Mouse (Mus musculus) limb, embryonic 10.5 days (tissue): ENCODE results near the gene Nfam1. TPM values are rescaled to one million over a fixed set of nuclear protein-coding genes. Genes with fewer than 3 reads are reported as not detected.
"Not testable (repeated sequence)": the region's sequence is repeated elsewhere in the genome, so short reads cannot be mapped to it uniquely, and the experiment has no call there.

Experiments
- DNase-seq: peaks from one replicate; pipeline ENCODE4 v3.0.0-alpha.2; 2017; ENCODE audit warnings: low spot score
- H3K27ac ChIP-seq: fragments of 300-500 bp; sonication (generic); 2 replicates; pipeline ENCODE4 v1.5.1; 2016; ENCODE audit warnings: mild to moderate bottlenecking
- H3K27me3 ChIP-seq: fragments of 300-500 bp; sonication (generic); 2 replicates; pipeline ENCODE4 v1.6.1; 2016; ENCODE audit warnings: low read depth, mild to moderate bottlenecking; ENCODE audit not compliant: poor library complexity, severe bottlenecking
- H3K36me3 ChIP-seq: fragments of 300-500 bp; sonication (generic); 2 replicates; pipeline ENCODE4 v1.6.1; 2016; ENCODE audit warnings: mild to moderate bottlenecking, moderate library complexity
- H3K4me1 ChIP-seq: fragments of 300-500 bp; sonication (generic); 2 replicates; pipeline ENCODE4 v1.6.1; 2016
- H3K4me3 ChIP-seq: fragments of 300-500 bp; sonication (generic); 2 replicates; pipeline ENCODE4 v1.5.1; 2016; ENCODE audit warnings: mild to moderate bottlenecking, moderate library complexity
- H3K9me3 ChIP-seq: fragments of 300-500 bp; sonication (generic); replicated peaks from 2 replicates; pipeline ENCODE4 v1.6.1; 2016; ENCODE audit warnings: mild to moderate bottlenecking
- WGBS: fragments of 180-500 bp; shearing (Covaris S2); methylation state at CpG from one replicate; pipeline ENCODE4 v1.1.7; 2016; 5-methylcytosine and 5-hydroxymethylcytosine counted together
- polyA plus RNA-seq: library from polyadenylated mRNA; unstranded; fragments of >200 nt; fragmentation: Nextera tagmentation; extraction: Ambion mirVana; gene quantifications from 2 replicates; pipeline ENCODE4 v1.2.1, GENCODE M21; 2016

Gene Nfam1
- polyA plus RNA-seq, 1 experiment from 2014 or later: 2.6 TPM

DNA sequence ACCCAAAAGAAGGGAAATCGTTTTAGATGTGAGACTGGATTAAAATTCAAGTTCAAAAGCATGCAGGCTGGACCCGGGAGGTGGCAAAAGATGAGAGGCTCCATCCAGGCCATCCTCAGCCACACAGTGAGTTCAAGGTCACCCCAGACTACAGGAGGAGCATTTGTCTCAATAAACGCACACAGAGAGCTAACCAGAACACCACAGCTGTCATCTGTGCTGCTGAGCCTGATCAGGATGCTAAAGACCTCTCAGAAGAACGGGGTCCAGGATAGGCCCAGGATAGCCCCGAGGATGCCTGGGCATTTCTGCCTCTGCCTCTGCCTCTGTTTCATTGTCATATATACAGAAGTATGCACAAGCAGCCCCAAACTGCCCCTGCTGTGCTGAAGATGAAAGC is 22.5 kb upstream of the Nfam1 start:
- H3K27ac ChIP-seq: no peak overlapping the region
- no peak for DNase-seq

DNA sequence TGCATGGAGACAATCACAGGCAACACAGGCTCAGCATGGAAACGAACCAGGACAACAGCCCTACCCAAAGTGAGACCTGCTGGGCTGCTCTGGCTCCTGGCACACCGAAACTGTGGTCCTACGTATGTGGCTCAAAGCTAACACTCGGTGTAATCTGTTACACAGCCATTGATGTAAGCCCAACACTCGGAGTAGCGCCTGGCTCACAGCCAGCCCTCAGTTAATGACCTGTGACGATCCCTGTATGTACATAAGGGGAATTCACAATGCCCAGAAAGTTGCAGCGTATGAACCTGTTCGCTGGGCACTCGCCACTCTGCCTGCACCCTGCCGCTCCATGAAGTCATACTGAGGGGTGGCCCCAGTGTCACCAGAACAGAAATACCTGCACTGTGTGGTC is 20.2 kb upstream of the Nfam1 start:
- no peak for DNase-seq
- H3K9me3 ChIP-seq: 0 out of 2 replicates have a peak, but pooled peaks cover 5% of the 10 kb centered on the region
- no peak overlapping the region for H3K4me3 ChIP-seq
- peaks cover 31% of the 10 kb centered on the region for H3K4me1 ChIP-seq
- WGBS: 74% methylated on average over 11 of the region's 11 CpGs
- H3K27me3 ChIP-seq: peaks cover 25% of the 10 kb centered on the region
- no peak overlapping the region for H3K27ac ChIP-seq
- no peaks in the 10 kb centered on the region for H3K36me3 ChIP-seq

More for the DNA sequence above, 22.5 kb upstream of the Nfam1 start:
- Histone ChIP-seq H3K36me3 (no peaks in the 10 kb centered on the region), H3K9me3 (0 out of 2 replicates have a peak, but pooled peaks cover 5% of the 10 kb centered on the region), H3K4me3 (no peak overlapping the region), H3K27me3 (peaks cover 25% of the 10 kb centered on the region), H3K4me1 (peaks cover 36% of the 10 kb centered on the region)
- WGBS: 46% methylated on average over 5 of the region's 5 CpGs

DNA sequence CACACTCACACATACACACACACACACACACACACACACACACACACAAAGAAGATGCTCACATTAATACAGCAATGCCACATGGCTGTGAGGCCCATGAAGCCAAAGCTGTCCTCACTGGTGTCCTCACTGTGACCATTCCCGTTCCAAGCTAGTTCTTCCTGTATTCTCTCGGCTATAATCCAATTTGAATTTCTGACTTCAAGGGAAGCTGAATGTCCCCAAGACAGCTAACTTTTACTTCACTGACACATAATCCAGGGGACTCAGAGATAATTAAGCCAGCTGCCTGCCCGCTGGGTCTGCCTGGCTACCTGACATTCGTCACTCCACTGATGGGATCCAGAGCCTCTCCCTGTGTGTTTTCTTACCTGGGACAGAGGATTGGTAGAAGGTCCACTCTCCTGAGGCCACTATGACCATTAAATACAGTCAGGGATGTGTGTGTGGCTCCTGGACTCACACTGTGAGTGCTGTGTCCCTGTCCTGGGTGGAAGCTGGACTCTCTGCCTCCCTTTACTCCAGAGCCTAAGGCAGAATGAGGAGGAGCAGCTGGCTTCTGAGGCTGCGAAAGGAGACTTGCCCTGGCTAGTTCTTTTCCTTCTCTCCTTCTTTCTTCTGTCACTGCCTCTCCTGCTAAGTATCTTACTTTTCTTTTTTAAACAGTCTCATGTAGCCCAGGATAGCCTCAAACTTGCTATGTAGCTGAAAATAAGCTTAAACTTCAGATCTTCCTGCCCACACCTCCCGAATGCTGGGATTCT is 19.4 kb upstream of the Nfam1 start:
- H3K9me3 ChIP-seq: 0 out of 2 replicates have a peak, but pooled peaks cover 4% of the 10 kb centered on the region
- H3K27me3 ChIP-seq: peaks cover 24% of the 10 kb centered on the region
- peaks cover 30% of the 10 kb centered on the region for H3K4me1 ChIP-seq
- no peak for DNase-seq
- H3K27ac ChIP-seq: no peak overlapping the region
- 57% methylated on average over 6 of the region's 6 CpGs for WGBS
- no peak overlapping the region for H3K4me3 ChIP-seq
- no peaks in the 10 kb centered on the region for H3K36me3 ChIP-seq

DNA sequence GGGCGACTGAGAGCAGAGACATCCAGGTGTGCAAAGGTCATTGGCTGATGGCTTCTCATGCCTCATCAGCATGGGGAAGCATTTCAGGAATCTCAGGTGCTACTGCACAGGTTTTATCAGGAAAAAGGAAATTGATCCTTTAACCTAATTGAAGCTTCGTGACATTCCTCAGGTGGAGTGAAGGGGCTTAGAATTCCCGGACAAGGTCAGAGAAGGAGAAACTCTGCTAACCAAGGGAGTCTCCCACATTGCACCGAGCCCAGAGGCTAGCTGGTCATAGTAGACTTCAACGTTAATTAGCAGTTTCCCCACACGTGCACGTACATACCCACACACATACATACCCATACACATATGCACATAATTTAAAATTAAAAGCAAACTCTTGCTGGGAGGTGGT is 13.6 kb upstream of the Nfam1 start:
- 80% methylated on average over 7 of the region's 7 CpGs for WGBS
- H3K36me3 ChIP-seq: no peaks in the 10 kb centered on the region
- H3K27me3 ChIP-seq: 0 out of 2 replicates have a peak, but pooled peaks cover 5% of the 10 kb centered on the region
- H3K4me1 ChIP-seq: peaks cover 24% of the 10 kb centered on the region
- 0 out of 2 replicates have a peak, but pooled peaks cover 2% of the 10 kb centered on the region for H3K9me3 ChIP-seq
- H3K27ac ChIP-seq: no peak overlapping the region
- no peak overlapping the region for H3K4me3 ChIP-seq
- DNase-seq: no peak

DNA sequence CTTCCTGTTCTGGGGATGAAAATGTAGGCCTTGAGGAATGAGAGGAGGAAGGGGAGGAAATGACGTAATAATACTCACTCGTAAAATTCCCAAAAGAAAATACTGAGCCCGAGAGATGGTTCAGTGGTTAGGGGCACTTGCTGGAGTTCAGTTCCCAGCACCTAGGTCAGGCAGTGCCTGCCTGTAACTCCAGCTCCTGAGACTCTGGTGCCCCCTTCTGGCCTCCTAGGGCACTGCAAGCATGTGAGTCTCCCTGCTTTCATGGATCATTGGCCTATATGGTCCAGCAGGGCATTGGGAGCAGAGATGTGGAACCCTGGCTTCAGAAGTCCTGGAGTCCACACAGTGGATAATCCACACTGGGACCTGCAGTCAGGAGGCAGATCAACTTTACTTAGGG is 13.2 kb upstream of the Nfam1 start:
- no peak for DNase-seq
- no peak overlapping the region for H3K4me3 ChIP-seq
- H3K27me3 ChIP-seq: 0 out of 2 replicates have a peak, but pooled peaks cover 3% of the 10 kb centered on the region
- 0 out of 2 replicates have a peak, but pooled peaks cover 2% of the 10 kb centered on the region for H3K9me3 ChIP-seq
- no peak overlapping the region for H3K27ac ChIP-seq
- H3K4me1 ChIP-seq: peaks cover 23% of the 10 kb centered on the region
- 93% methylated on average over 3 of the region's 3 CpGs for WGBS
- no peaks in the 10 kb centered on the region for H3K36me3 ChIP-seq

DNA sequence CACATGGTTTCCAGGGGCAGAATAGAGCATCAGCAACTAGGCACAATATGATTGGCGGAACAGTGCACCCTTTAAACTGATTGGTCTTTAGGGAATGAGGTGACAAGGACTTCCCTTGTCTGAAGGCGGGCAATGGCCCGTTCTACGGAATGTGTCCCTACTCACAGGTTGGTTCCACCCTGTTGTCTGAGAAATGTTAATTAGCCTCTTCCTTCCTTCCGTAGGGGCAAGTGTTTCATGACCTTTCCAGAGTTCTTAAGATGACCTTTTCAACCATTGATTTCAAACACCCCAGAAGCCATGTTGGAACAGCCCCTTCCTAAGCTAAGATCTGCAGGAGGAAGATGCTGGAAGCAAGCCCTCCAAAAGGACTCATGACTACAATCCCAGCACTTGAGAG is 12.5 kb upstream of the Nfam1 start:
- H3K4me1 ChIP-seq: peaks cover 23% of the 10 kb centered on the region
- not testable (repeated sequence) for H3K27ac ChIP-seq, DNase-seq, H3K9me3 ChIP-seq, H3K4me3 ChIP-seq, H3K36me3 ChIP-seq, H3K27me3 ChIP-seq
- 83% methylated on average over 5 of the region's 5 CpGs for WGBS

DNA sequence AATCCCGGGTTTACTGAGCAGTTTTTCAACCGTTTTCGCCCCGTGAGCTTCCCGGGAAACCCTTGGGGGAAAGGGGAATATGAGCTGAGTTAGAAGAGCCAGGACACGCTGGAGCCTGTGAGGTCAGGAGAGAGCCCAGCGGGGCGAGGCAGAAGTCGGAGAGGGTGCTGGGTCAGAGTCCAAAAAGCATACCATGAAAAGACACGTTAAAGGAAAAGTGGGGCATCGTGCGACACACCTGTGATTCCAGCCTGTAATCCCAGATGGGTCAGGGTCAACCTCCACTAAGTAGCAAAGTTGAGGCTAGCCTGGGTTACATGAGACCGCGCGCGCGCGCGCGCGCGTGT is 10.2 kb upstream of the Nfam1 start:
- Histone ChIP-seq H3K9me3 (0 out of 2 replicates have a peak, but pooled peaks cover 2% of the 10 kb centered on the region), H3K27me3 (peaks cover 22% of the 10 kb centered on the region), H3K27ac (peak overlapping the region; percentile 64; the same call in 1 of the 2 replicates), H3K4me3 (no peak overlapping the region), H3K4me1 (peaks cover 42% of the 10 kb centered on the region), H3K36me3 (no peaks in the 10 kb centered on the region)
- 66% methylated on average over 22 of the region's 22 CpGs for WGBS
- no peak for DNase-seq

DNA sequence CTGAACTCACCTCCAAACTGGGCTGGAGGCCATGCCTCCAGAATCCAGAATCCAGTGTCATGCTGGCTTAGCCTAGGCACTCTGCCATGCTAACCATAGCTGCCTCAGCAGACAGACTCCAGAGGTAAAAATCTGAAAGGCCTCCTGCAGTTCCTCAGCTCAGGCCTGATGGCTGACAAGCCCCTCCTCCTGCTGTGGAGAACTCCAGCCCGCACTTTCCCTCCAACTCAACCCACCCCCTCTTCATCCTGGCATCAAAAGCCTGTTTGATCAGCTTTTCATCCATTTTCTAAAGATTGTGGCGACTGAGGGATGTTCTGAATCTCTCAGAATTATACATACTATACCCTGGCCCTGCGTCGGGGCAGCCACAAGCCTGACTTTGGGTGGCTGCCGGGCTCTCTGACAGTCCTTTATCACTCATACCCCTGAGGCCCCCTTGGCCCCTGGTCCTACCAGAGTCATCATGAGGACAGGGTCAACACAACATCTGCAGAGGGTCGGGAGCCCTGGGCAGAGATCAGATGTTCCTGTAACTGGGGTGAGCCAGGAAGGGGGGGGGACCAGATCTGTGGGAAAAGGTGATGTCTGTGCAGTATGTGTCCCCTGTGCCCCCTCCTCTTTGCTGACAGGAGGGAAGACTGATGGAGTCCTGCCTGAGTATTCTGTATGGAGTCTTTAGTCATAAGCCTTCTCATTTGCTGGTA is 9.7 kb upstream of the Nfam1 start:
- Histone ChIP-seq H3K27me3 (peaks cover 23% of the 10 kb centered on the region), H3K4me3 (peak overlapping the region; percentile 23; the same call in 1 of the 2 replicates), H3K27ac (peak overlapping the region; percentile 64), H3K9me3 (0 out of 2 replicates have a peak, but pooled peaks cover 2% of the 10 kb centered on the region), H3K4me1 (peaks cover 47% of the 10 kb centered on the region), H3K36me3 (no peaks in the 10 kb centered on the region)
- 12% methylated on average over 6 of the region's 6 CpGs for WGBS
- DNase-seq: peak; percentile 64

DNA sequence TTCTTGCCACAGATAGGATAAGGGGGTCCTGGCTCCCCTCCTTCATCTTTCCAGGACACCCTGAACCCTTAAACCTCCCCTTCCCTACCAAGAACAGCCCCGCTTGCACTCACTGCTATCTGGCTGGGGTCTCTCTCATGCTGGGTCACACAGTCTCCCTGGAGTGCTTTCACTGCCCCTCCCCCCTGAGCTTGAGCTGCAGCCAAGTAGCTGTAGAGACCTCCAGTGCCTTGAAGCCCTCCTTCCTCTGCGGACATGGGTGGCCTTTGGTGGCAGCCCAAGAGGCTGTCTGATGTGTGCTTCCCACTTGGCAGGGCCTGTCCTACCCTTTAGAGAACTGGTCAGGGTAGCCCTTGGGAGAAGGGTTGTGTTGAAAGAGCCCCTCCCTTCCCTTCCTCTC is 7.0 kb upstream of the Nfam1 start:
- DNase-seq: no peak
- Histone ChIP-seq H3K27ac (peak overlapping the region; percentile 23; the same call in 1 of the 2 replicates), H3K4me1 (peaks cover 54% of the 10 kb centered on the region), H3K36me3 (no peaks in the 10 kb centered on the region), H3K4me3 (no peak overlapping the region), H3K27me3 (peaks cover 41% of the 10 kb centered on the region), H3K9me3 (no peaks in the 10 kb centered on the region)
- WGBS: 47% methylated on average over 2 of the region's 2 CpGs

DNA sequence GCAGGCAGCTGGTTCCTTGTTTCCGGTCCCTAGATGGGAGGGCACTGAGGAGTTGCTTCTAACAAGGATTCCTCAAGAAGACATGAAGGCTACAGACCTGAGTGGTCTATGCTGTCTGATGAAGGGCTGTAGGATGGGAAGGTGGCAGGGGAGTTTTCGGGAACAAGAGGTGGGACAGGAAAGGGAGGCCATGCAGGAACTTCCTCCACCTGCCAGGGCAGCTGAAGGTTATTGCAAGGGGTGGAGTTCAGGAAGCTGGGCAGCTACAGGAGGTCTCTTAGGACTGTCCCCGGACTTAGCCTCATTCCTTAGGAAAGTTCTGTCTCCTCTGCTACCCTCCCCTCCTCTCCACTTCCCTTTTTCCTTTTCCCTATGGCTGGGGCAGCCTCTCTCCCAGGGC is 5.7 kb upstream of the Nfam1 start:
- Histone ChIP-seq H3K27me3 (peaks cover 55% of the 10 kb centered on the region), H3K4me3 (no peak overlapping the region), H3K9me3 (no peaks in the 10 kb centered on the region), H3K36me3 (no peaks in the 10 kb centered on the region), H3K27ac (no peak overlapping the region), H3K4me1 (peaks cover 62% of the 10 kb centered on the region)
- DNase-seq: no peak
- 55% methylated on average over 3 of the region's 3 CpGs for WGBS

DNA sequence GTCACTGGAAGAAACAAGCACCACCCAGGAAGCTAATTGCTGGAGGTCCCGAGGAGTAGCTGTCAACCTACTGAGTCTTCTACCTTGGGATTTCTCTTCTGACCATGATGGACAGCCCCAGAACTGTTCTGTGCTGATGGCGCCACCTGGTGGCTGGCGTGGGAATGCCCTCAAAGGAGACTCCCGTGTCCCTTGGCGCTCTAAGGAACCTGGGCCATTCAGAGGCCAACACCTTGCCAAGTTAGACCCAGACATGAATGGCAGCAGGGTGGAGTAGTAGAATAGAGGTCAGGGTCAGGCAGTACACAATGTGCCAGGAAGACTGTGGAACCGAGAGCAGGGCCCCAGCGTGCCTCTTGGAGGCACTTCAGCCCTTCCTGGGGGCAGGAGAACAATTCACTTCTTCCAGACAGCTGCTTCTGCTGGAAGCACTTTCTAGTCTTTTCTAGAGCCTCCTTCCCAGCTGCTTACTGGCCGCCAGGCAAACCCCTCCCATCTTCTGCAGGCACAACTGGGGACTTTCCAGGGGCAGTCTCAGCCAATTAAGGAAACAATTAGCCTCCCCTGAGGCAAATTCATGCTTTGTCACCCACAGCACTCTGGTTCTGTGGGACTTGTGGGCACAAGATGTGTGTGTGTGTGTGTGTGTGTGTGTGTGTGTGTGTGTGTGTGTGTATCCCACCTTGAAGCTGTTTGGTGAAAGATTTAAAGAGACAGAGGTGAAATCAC is 4.8 kb upstream of the Nfam1 start:
- Histone ChIP-seq H3K36me3 (no peaks in the 10 kb centered on the region), H3K9me3 (no peaks in the 10 kb centered on the region), H3K27ac (no peak overlapping the region), H3K27me3 (peaks cover 64% of the 10 kb centered on the region), H3K4me1 (peaks cover 62% of the 10 kb centered on the region), H3K4me3 (no peak overlapping the region)
- WGBS: 2% methylated on average over 8 of the region's 8 CpGs
- peak; percentile 93 for DNase-seq

DNA sequence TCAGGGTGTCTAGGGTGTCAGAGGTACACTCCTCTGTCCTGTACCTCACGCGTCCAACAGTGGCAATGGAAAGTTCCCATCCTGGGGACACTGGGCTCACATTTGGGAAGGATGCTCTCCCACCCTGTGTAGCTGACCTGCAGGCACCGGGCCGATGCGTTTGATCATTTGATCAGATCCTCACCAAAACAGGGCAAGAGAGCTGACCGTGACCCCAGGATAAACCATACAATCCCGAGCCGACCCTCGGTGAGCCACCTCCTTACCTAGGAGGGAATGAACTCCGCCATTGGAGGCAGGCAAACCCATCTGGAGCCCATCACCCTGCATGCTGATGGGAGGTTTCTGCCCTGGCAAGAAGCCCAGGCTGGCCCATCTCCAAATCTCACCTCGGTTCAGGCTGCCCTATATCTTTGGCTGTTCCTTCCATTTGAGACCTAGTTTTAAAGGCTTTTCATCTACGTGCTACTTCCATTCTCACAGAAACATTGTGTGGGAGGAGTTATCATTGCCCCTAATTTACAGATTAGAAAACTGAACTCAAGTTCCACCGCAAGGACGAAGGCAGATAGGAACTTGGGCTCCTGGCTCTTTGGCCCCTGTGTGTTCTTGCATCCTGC is 3.9 kb upstream of the Nfam1 start:
- Histone ChIP-seq H3K4me1 (peaks cover 63% of the 10 kb centered on the region), H3K9me3 (no peaks in the 10 kb centered on the region), H3K36me3 (no peaks in the 10 kb centered on the region), H3K27ac (no peak overlapping the region), H3K4me3 (no peak overlapping the region), H3K27me3 (peaks cover 73% of the 10 kb centered on the region)
- WGBS: 92% methylated on average over 14 of the region's 14 CpGs
- no peak for DNase-seq
